Mouse (Mus musculus): Measurements from ENCODE around the gene Mybbp1a. TPM values are rescaled to one million over a fixed set of nuclear protein-coding genes. Genes with fewer than 3 reads are reported as not detected.

Mybbp1a gene
- polyA plus RNA-seq, 1 experiment from 2014 or later, result 172 TPM

DNA sequence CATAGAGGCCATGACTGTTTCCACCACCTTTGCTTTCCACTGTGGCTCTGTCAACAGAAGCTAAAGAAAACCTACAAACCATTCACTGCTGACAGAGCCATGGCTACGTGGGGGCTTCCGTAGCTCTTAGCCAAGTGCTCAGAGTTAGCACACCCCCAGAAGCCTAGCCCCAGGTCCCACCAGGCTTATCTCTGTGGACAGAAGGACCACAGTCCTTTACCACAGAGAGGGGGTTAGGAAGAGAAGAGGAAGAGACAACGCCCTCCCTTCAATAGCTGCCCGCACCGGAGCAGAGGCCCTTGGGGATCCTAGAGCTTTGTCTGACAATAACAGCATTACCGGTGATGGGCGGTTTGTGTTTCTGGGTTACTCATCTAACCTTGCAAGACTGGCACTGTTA lies 34.3 kb downstream of the Mybbp1a start:
- Histone ChIP-seq H3K4me2 (replicated peaks) (peak overlapping the region; percentile 22; the same call in 1 of the 2 replicates), H3K9me3 (no peaks in the 10 kb centered on the region), H3K9ac (no peak overlapping the region), H3K36me3 (no peaks in the 10 kb centered on the region), H3K4me1 (replicated peaks) (peaks cover 36% of the 10 kb centered on the region), H3K27ac (0 out of 2 replicates have a peak overlapping the region, but pooled peaks have one; percentile 51), H3K4me3 (replicated peaks) (no peak overlapping the region), H3K27me3 (replicated peaks) (no peaks in the 10 kb centered on the region)
- 76% methylated on average over 7 of the region's 7 CpGs for WGBS
- ATAC-seq, result no peak

DNA sequence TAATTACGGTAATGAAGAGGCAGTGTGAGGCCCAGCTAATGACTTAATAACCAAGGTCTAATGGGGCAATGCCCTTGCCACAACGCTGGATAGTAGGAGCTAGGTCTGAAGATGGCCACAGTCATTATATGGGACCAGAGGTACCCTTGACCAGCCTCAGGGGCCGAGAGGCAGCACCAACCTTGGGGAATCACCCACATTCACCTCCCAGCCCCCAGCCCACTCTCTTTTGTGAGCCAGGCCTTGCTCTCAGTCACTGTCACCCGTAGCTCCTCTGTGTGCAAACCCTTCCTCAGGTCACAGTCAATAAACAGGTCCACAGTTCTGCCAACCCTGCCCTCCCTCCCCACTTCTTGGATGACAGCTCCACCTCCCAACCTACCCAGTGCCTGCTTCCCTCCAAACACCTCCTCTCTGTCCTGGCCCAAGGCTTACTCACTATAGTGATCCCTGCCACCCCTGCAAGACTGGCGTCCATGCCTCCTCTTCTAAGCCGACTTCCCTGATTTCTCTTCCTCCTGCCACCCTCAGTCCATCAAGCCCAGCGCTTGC lies 35.0 kb downstream of the Mybbp1a start:
- Histone ChIP-seq H3K9ac (no peak overlapping the region), H3K36me3 (no peaks in the 10 kb centered on the region), H3K27ac (0 out of 2 replicates have a peak overlapping the region, but pooled peaks have one; percentile 13), H3K4me3 (replicated peaks) (no peak overlapping the region), H3K4me1 (replicated peaks) (peaks cover 36% of the 10 kb centered on the region), H3K9me3 (no peaks in the 10 kb centered on the region), H3K4me2 (replicated peaks) (no peak overlapping the region), H3K27me3 (replicated peaks) (no peaks in the 10 kb centered on the region)
- no peak for ATAC-seq
- 74% methylated on average over 7 of the region's 7 CpGs for WGBS

DNA sequence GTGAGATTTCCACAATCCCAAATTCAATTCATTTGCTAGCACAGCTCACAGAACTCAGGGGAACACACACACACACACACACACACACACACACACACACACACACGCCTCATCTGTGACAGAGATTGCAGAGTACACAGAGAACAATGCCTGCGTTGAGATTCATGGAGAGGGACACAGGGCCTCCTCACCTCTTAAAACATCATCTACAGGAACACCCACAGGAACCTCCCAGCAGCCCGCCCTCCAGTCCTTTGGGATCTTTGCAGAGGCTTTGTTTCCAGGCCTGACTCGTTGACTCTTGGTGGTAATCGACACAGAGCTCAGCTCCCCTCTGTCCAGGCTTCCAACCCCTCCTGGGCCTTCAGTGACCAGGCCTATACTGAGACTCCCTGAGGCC lies 36.0 kb downstream of the Mybbp1a start:
- ATAC-seq, result no peak
- Histone ChIP-seq H3K4me1 (replicated peaks) (peaks cover 39% of the 10 kb centered on the region), H3K36me3 (no peaks in the 10 kb centered on the region), H3K27me3 (replicated peaks) (no peaks in the 10 kb centered on the region), H3K4me2 (replicated peaks) (no peak overlapping the region), H3K27ac (no peak overlapping the region), H3K9ac (no peak overlapping the region), H3K4me3 (replicated peaks) (no peak overlapping the region), H3K9me3 (no peaks in the 10 kb centered on the region)
- WGBS, result 30% methylated on average over 5 of the region's 5 CpGs

- H3K4me3 ChIP-seq (replicated peaks), result no peak overlapping the region
- H3K27ac ChIP-seq, result no peak overlapping the region
- no peaks in the 10 kb centered on the region for H3K36me3 ChIP-seq
- ATAC-seq, result no peak
- 94% methylated on average over 1 of the region's 1 CpGs for WGBS
- no peak overlapping the region for H3K9ac ChIP-seq
- no peaks in the 10 kb centered on the region for H3K27me3 ChIP-seq (replicated peaks)
- peaks cover 39% of the 10 kb centered on the region for H3K4me1 ChIP-seq (replicated peaks)
- H3K4me2 ChIP-seq (replicated peaks), result no peak overlapping the region
- no peaks in the 10 kb centered on the region for H3K9me3 ChIP-seq
Observed at GRCm38 (mm10) chr11:72477653-72478052, 36.5 kb downstream of the Mybbp1a start.

GRCm38 (mm10) chr11:72478228-72478627 lies 37.1 kb downstream of the Mybbp1a start:
- Histone ChIP-seq H3K4me1 (replicated peaks) (peaks cover 37% of the 10 kb centered on the region), H3K9me3 (no peaks in the 10 kb centered on the region), H3K36me3 (no peaks in the 10 kb centered on the region), H3K9ac (no peak overlapping the region), H3K27me3 (replicated peaks) (no peaks in the 10 kb centered on the region), H3K4me2 (replicated peaks) (no peak overlapping the region), H3K27ac (no peak overlapping the region), H3K4me3 (replicated peaks) (no peak overlapping the region)
- 72% methylated on average over 6 of the region's 6 CpGs for WGBS
- no peak for ATAC-seq

DNA sequence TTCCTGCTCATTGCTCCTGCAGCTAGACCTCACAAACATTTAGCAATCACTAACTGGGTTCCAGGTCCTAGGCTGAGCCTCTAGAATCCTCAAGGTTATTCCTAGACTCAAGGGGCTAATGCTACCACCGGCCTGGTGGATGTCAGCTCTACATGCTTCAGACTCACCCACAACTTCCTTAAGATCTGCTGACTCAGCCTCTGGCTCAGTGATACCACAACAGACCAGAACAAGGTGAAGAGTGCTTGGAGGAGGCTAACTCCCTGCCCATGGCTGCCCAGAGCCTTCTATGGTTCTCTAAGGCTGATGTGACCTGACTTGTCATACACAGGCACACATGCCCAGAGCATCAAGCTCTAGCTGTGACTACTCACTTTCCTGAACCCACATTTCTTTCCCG lies 38.3 kb downstream of the Mybbp1a start:
- no peak for ATAC-seq
- Histone ChIP-seq H3K27ac (no peak overlapping the region), H3K9me3 (no peaks in the 10 kb centered on the region), H3K4me1 (replicated peaks) (peaks cover 25% of the 10 kb centered on the region), H3K36me3 (no peaks in the 10 kb centered on the region), H3K4me3 (replicated peaks) (no peak overlapping the region), H3K27me3 (replicated peaks) (no peaks in the 10 kb centered on the region), H3K4me2 (replicated peaks) (no peak overlapping the region), H3K9ac (no peak overlapping the region)
- 70% methylated on average over 2 of the region's 2 CpGs for WGBS

DNA sequence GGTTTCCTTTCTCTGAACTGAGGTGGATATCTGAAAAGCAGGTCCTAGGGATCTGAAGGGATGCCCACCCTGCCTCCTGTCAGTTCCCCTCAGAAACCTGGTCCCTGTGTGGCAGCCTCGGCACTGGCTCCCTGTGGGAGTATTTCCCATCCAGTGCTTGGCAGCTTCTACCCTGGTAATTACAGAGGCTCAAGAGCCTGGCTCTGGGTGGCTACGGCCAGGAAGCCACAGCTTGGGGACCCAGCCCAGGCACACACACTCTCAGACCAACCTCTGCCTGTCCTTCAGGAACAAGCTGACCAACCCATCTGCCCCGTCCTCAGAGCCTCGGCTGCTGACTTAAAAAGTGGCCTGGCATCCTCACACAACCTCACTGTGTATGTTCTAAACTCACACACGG lies 40.2 kb downstream of the Mybbp1a start:
- Histone ChIP-seq H3K4me3 (replicated peaks) (no peak overlapping the region), H3K9ac (no peak overlapping the region), H3K9me3 (no peaks in the 10 kb centered on the region), H3K27ac (no peak overlapping the region), H3K27me3 (replicated peaks) (no peaks in the 10 kb centered on the region; the same call in 1 of the 2 replicates), H3K4me2 (replicated peaks) (no peak overlapping the region), H3K4me1 (replicated peaks) (peaks cover 9% of the 10 kb centered on the region; the same call in 1 of the 2 replicates), H3K36me3 (no peaks in the 10 kb centered on the region)
- no peak for ATAC-seq
- WGBS, result 64% methylated on average over 5 of the region's 5 CpGs

DNA sequence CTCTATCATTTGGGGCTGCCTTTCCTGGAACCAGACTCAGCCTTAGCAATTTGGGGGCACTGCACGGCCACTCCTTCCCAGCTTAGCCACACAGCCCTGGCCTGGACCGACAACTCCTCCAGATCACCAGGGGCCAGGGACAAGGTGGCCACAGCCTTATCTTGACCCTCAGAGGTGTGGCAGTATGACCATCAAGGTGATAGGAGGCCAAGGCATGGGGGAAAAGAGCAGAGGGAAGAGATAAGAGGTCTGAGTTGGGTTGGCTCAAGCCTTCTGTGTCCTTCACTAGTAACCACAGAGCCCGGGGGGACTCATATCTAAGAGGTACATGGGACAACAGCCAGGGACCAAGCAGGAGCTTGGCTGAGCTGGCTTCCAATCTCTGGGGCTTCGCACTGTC lies 40.8 kb downstream of the Mybbp1a start:
- ATAC-seq, result no peak; the same call in 1 of the 2 replicates
- Histone ChIP-seq H3K9ac (no peak overlapping the region), H3K4me1 (replicated peaks) (peaks cover 6% of the 10 kb centered on the region; the same call in 1 of the 2 replicates), H3K9me3 (no peaks in the 10 kb centered on the region), H3K27me3 (replicated peaks) (no peaks in the 10 kb centered on the region; the same call in 1 of the 2 replicates), H3K4me3 (replicated peaks) (no peak overlapping the region), H3K27ac (no peak overlapping the region), H3K36me3 (no peaks in the 10 kb centered on the region), H3K4me2 (replicated peaks) (no peak overlapping the region)
- WGBS, result 72% methylated on average over 4 of the region's 4 CpGs

GRCm38 (mm10) chr11:72484549-72484948 lies 43.4 kb downstream of the Mybbp1a start:
- H3K4me2 ChIP-seq (replicated peaks), result no peak overlapping the region
- no peak overlapping the region for H3K27ac ChIP-seq
- peaks cover 12% of the 10 kb centered on the region for H3K4me1 ChIP-seq (replicated peaks)
- H3K36me3 ChIP-seq, result no peaks in the 10 kb centered on the region
- no peak overlapping the region for H3K4me3 ChIP-seq (replicated peaks)
- WGBS, result 37% methylated on average over 6 of the region's 6 CpGs
- no peaks in the 10 kb centered on the region for H3K9me3 ChIP-seq
- ATAC-seq, result no peak
- H3K27me3 ChIP-seq (replicated peaks), result peaks cover 23% of the 10 kb centered on the region
- H3K9ac ChIP-seq, result no peak overlapping the region

GRCm38 (mm10) chr11:72485157-72485556 lies 44.0 kb downstream of the Mybbp1a start:
- Histone ChIP-seq H3K9me3 (no peaks in the 10 kb centered on the region), H3K9ac (no peak overlapping the region), H3K4me1 (replicated peaks) (peaks cover 15% of the 10 kb centered on the region), H3K4me2 (replicated peaks) (no peak overlapping the region), H3K4me3 (replicated peaks) (no peak overlapping the region), H3K27me3 (replicated peaks) (peaks cover 27% of the 10 kb centered on the region), H3K27ac (no peak overlapping the region), H3K36me3 (no peaks in the 10 kb centered on the region)
- ATAC-seq, result no peak
- WGBS, result 63% methylated on average over 5 of the region's 5 CpGs

- Histone ChIP-seq H3K27me3 (replicated peaks) (peaks cover 31% of the 10 kb centered on the region), H3K27ac (no peak overlapping the region), H3K4me3 (replicated peaks) (no peak overlapping the region), H3K4me1 (replicated peaks) (peaks cover 17% of the 10 kb centered on the region), H3K9me3 (no peaks in the 10 kb centered on the region), H3K4me2 (replicated peaks) (no peak overlapping the region), H3K9ac (no peak overlapping the region), H3K36me3 (no peaks in the 10 kb centered on the region)
- WGBS, result 76% methylated on average over 11 of the region's 11 CpGs
- ATAC-seq, result no peak
Observed at GRCm38 (mm10) chr11:72485960-72486359, 44.8 kb downstream of the Mybbp1a start.

DNA sequence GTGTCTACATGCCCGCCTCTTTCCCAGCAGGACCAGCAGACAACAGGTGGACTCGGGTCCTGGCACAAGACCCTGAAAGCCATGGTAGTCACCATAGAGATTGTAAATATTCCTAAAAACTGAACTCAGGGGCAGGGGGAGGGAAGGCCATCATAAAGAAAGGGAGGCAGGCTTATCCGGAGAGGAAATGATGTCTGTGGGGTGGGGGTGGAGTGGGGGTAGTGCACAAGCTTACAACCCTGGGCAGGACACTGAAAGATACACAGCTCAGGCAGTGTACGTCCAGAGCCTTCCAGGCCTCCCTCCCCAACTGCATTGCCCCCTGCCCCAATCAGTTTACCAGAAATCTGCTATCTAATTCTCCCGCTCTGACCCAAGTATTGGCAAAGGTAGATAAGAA lies 46.0 kb downstream of the Mybbp1a start:
- peaks cover 14% of the 10 kb centered on the region for H3K4me1 ChIP-seq (replicated peaks)
- WGBS, result 64% methylated on average over 5 of the region's 5 CpGs
- H3K27me3 ChIP-seq (replicated peaks), result peaks cover 31% of the 10 kb centered on the region
- H3K9me3 ChIP-seq, result no peaks in the 10 kb centered on the region
- H3K27ac ChIP-seq, result no peak overlapping the region
- H3K9ac ChIP-seq, result no peak overlapping the region
- H3K4me2 ChIP-seq (replicated peaks), result peak overlapping the region; percentile 5; the same call in 1 of the 2 replicates
- H3K4me3 ChIP-seq (replicated peaks), result no peak overlapping the region
- ATAC-seq, result no peak
- H3K36me3 ChIP-seq, result no peaks in the 10 kb centered on the region

- Histone ChIP-seq H3K9me3 (no peaks in the 10 kb centered on the region), H3K27me3 (replicated peaks) (peaks cover 31% of the 10 kb centered on the region), H3K36me3 (no peaks in the 10 kb centered on the region), H3K4me1 (replicated peaks) (peaks cover 14% of the 10 kb centered on the region), H3K4me3 (replicated peaks) (no peak overlapping the region), H3K4me2 (replicated peaks) (peak overlapping the region; percentile 98; the same call in 1 of the 2 replicates), H3K27ac (no peak overlapping the region), H3K9ac (no peak overlapping the region)
- no peak for ATAC-seq
- WGBS, result 95% methylated on average over 2 of the region's 2 CpGs
Observed at GRCm38 (mm10) chr11:72487739-72488138, 46.6 kb downstream of the Mybbp1a start.
